Mouse (Mus musculus) C2C12 (cell line): ENCODE measurements at regions not wholly inside any gene's neighbourhood (a gene's known extent, or its start where the extent isn't known, plus 50 kb on each side); places are given as distances from the start of the nearest gene placed in this dataset.

ENCODE experiments used
- H3K27me3 ChIP-seq: one replicate; pipeline ENCODE4 v1.6.1; 2011; ENCODE audit not compliant: control insufficient read depth, insufficient read depth, insufficient read length
- H3K36me3 ChIP-seq: one replicate; pipeline ENCODE4 v1.6.1; 2011; ENCODE audit not compliant: control insufficient read depth, insufficient read depth
- H3K4me3 ChIP-seq: one replicate; pipeline ENCODE4 v1.5.1; 2011; ENCODE audit warnings: mild to moderate bottlenecking, control low read depth; ENCODE audit not compliant: poor library complexity, insufficient read depth, severe bottlenecking
- H3K79me2 ChIP-seq: one replicate; pipeline ENCODE4 v1.6.1; 2011; ENCODE audit not compliant: control insufficient read depth, insufficient read depth
- H3K79me3 ChIP-seq: one replicate; pipeline ENCODE4 v1.6.1; 2011; ENCODE audit warnings: low read depth, control low read depth
- H3ac ChIP-seq: one replicate; pipeline ENCODE3; 2011; ENCODE audit warnings: low read depth; ENCODE audit not compliant: control insufficient read depth, insufficient read length
- CEBPB ChIP-seq: IDR thresholded peaks from one replicate; pipeline ENCODE4 v1.6.1; 2011; ENCODE audit warnings: low read depth, mild to moderate bottlenecking, control low read depth, moderate library complexity
- CTCF ChIP-seq: IDR thresholded peaks from one replicate; pipeline ENCODE4 v1.5.1; 2011; ENCODE audit not compliant: control insufficient read depth, insufficient read depth, insufficient read length
- FOSL1 ChIP-seq: IDR thresholded peaks from one replicate; pipeline ENCODE4 v1.8.0; 2011; ENCODE audit warnings: mild to moderate bottlenecking, low read length; ENCODE audit not compliant: poor library complexity, insufficient read depth, severe bottlenecking
- MAX ChIP-seq: IDR thresholded peaks from one replicate; pipeline ENCODE4 v1.6.1; 2011; ENCODE audit warnings: mild to moderate bottlenecking, control low read depth
- MYOD1 ChIP-seq: IDR thresholded peaks from one replicate; pipeline ENCODE4 v1.6.1; 2011; ENCODE audit warnings: low read depth; ENCODE audit not compliant: control insufficient read depth, insufficient read length
- MYOG ChIP-seq: IDR thresholded peaks from one replicate; pipeline ENCODE4 v1.6.1; 2011; ENCODE audit not compliant: control insufficient read depth, insufficient read length; ENCODE audit errors: extremely low read depth
- USF1 ChIP-seq: IDR thresholded peaks from one replicate; pipeline ENCODE4 v1.6.1; 2011; ENCODE audit warnings: low read depth, mild to moderate bottlenecking, control low read depth, moderate library complexity

GRCm38 (mm10) chr15:52558682-52559081, 1326.0 kb upstream of the Gm7489 start:
- Histone ChIP-seq H3K4me3 (no peak overlapping the region), H3K27me3 (no peaks in the 10 kb centered on the region), H3K36me3 (no peaks in the 10 kb centered on the region), H3K79me3 (no peaks in the 10 kb centered on the region), H3ac (no peak overlapping the region), H3K79me2 (no peaks in the 10 kb centered on the region)
- TF ChIP-seq CEBPB: no peak
- no peak for TF ChIP-seq MYOD1
- TF ChIP-seq USF1: no peak
- no peak for TF ChIP-seq FOSL1
- no peak for TF ChIP-seq CTCF
- TF ChIP-seq MYOG: no peak
- TF ChIP-seq MAX: no peak

GRCm38 (mm10) chr15:52564078-52564477, 1320.6 kb upstream of the Gm7489 start:
- Histone ChIP-seq H3K79me2 (no peaks in the 10 kb centered on the region), H3K36me3 (no peaks in the 10 kb centered on the region), H3K27me3 (no peaks in the 10 kb centered on the region), H3ac (no peak overlapping the region), H3K79me3 (no peaks in the 10 kb centered on the region), H3K4me3 (no peak overlapping the region)
- TF ChIP-seq FOSL1: no peak
- TF ChIP-seq USF1: no peak

- H3K36me3 ChIP-seq: no peaks in the 10 kb centered on the region
- H3K27me3 ChIP-seq: no peaks in the 10 kb centered on the region
- TF ChIP-seq FOSL1: no peak
- no peak for TF ChIP-seq CEBPB
- no peak for TF ChIP-seq CTCF
- TF ChIP-seq MAX: no peak
- no peak for TF ChIP-seq MYOD1
- TF ChIP-seq USF1: no peak
- TF ChIP-seq MYOG: no peak
- H3K79me2 ChIP-seq: no peaks in the 10 kb centered on the region
- no peaks in the 10 kb centered on the region for H3K79me3 ChIP-seq
- H3ac ChIP-seq: no peak overlapping the region
- H3K4me3 ChIP-seq: no peak overlapping the region
Measured at GRCm38 (mm10) chr15:52565449-52565851, 1319.3 kb upstream of the Gm7489 start.

- Histone ChIP-seq H3K36me3 (no peaks in the 10 kb centered on the region), H3K79me2 (no peaks in the 10 kb centered on the region), H3K4me3 (no peak overlapping the region), H3K79me3 (no peaks in the 10 kb centered on the region), H3K27me3 (no peaks in the 10 kb centered on the region), H3ac (no peak overlapping the region)
- TF ChIP-seq CEBPB (no peak), MAX (no peak), MYOD1 (no peak), MYOG (no peak), USF1 (no peak), FOSL1 (no peak), CTCF (no peak)
Measured at GRCm38 (mm10) chr15:52570256-52570655, 1314.5 kb upstream of the Gm7489 start.

GRCm38 (mm10) chr15:52577614-52578013, 1307.1 kb upstream of the Gm7489 start:
- H3K36me3 ChIP-seq: no peaks in the 10 kb centered on the region
- no peaks in the 10 kb centered on the region for H3K79me2 ChIP-seq
- H3ac ChIP-seq: no peak overlapping the region
- H3K27me3 ChIP-seq: no peaks in the 10 kb centered on the region
- TF ChIP-seq MYOG (no peak), MAX (no peak), USF1 (no peak), CEBPB (no peak), CTCF (no peak), FOSL1 (no peak), MYOD1 (no peak)
- no peaks in the 10 kb centered on the region for H3K79me3 ChIP-seq
- H3K4me3 ChIP-seq: no peak overlapping the region

GRCm38 (mm10) chr15:52589391-52589790, 1295.3 kb upstream of the Gm7489 start:
- Histone ChIP-seq H3K79me2 (no peaks in the 10 kb centered on the region), H3K79me3 (no peaks in the 10 kb centered on the region), H3K36me3 (no peaks in the 10 kb centered on the region), H3K27me3 (no peaks in the 10 kb centered on the region), H3ac (no peak overlapping the region), H3K4me3 (no peak overlapping the region)
- TF ChIP-seq CTCF: no peak
- TF ChIP-seq USF1: no peak
- no peak for TF ChIP-seq MYOG
- no peak for TF ChIP-seq FOSL1
- no peak for TF ChIP-seq MYOD1
- TF ChIP-seq CEBPB: no peak
- no peak for TF ChIP-seq MAX
